Mouse (Mus musculus) C2C12 (cell line): ENCODE data around the gene Coq8a.

Experiments used
- CTCF ChIP-seq: IDR thresholded peaks from one replicate; pipeline ENCODE4 v1.5.1; 2011; ENCODE audit not compliant: control insufficient read depth, insufficient read depth, insufficient read length
- FOSL1 ChIP-seq: IDR thresholded peaks from one replicate; pipeline ENCODE4 v1.8.0; 2011; ENCODE audit warnings: mild to moderate bottlenecking, low read length; ENCODE audit not compliant: poor library complexity, insufficient read depth, severe bottlenecking
- MAX ChIP-seq: IDR thresholded peaks from one replicate; pipeline ENCODE4 v1.6.1; 2011; ENCODE audit warnings: mild to moderate bottlenecking, control low read depth

DNA sequence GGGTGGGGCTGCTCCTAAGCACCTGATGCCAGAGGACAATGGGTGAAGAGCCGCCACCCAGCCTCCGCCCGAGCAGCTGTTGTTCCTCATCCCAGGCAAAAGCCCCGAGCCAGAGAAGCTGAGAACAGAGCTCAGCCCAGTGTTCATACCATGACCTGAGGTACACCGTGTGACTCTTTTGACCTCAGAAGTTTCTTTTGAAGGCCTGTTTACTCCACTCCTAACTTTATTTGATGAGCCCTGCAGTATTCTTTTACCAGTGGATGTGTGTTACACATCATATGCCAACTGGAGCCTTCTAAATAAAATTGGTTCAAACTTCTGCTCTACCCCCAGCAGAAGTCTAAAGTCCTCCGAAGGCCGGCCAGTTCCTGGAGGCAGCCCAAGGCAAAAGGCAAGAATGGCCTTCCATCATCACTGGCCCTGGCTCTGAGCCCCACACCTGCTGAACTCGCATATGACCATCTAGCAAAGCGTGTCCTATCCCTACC, 11.4 kb upstream of the Coq8a start:
- TF ChIP-seq FOSL1 (no peak), CTCF (no peak), MAX (no peak)
